Mouse (Mus musculus) monocyte, adult 59 days (primary cell): ENCODE measurements around the gene Gm10037. TPM values are rescaled to one million over a fixed set of nuclear protein-coding genes. Genes with fewer than 3 reads are reported as not detected.

Experiments
- total RNA-seq, 2 experiments: library from RNA; stranded (reverse); gene quantifications; one replicate each; pipeline ENCODE4 v1.2.4; 2023

The Gm10037 gene
- not detected for total RNA-seq

DNA sequence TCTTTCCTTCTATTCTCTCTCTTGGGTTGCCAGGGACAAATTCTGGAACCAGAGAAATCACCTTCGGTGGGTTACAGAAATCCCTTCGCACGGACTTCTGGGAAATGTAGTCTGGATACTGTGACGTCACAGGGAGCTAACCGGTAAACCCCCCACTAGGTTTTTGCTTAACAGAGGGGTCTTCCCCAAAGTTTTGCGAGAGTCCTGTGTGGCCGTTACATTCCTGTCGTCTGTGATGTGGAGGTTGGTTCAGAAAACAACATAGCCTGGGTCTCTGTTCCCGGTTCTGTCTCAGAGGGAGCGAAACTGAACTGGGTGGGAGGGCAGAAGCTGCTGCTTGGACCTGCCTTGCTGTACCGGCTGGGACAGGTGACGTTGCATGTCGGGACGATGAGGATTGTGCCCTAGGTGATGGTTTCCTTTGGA is at the start of gene Gm10037:
Gene Gm10037, plus strand, starts transcription at position 196 of the 426 bp plus-strand sequence.

GRCm38 (mm10) chr13:67813710-67814660 is 16.9 kb upstream of the Gm10037 start, which contains the start of gene Zfp273:
Zfp273 (plus strand) TSS chr13:67813740.

GRCm38 (mm10) chr13:67863026-67863425 is 32.1 kb downstream of the Gm10037 start, which contains the start of gene BC048507:
BC048507 (plus strand) TSS chr13:67863326.

Other genes starting within 250 kb of the Gm10037 start
- gene Zfp729b, start 221.4 kb upstream of the Gm10037 start, total RNA-seq = 10 to 100 TPM; 11.9 to 13.8 TPM
- 1 to 10 TPM in 1 of 2 experiments, not detected in 1; 2.1 TPM for gene Gm49345, start 193.3 kb upstream of the Gm10037 start, total RNA-seq
- gene Zfp729a, start 193.3 kb upstream of the Gm10037 start, total RNA-seq = 10 to 100 TPM; 10.1 to 11.9 TPM
- gene Zfp738, start 144.0 kb upstream of the Gm10037 start, total RNA-seq = 10 to 100 TPM in 1 of 2 experiments, 1 to 10 TPM in 1; 7.5 to 10.5 TPM
- 10 to 100 TPM; 10.8 to 12.0 TPM for gene Zfp65, start 101.9 kb upstream of the Gm10037 start, total RNA-seq
- gene Zfp85, start 75.9 kb upstream of the Gm10037 start, total RNA-seq = 1 to 10 TPM; 1.9 to 3.7 TPM
- gene Zfp493, start 51.4 kb upstream of the Gm10037 start, total RNA-seq = 1 to 10 TPM in 1 of 2 experiments, under 1 TPM in 1; 0.52 to 1.8 TPM
- 1 to 10 TPM; 2.1 to 2.5 TPM for gene Zfp273, start 17.4 kb upstream of the Gm10037 start, total RNA-seq
- not detected for gene BC048507, start 32.2 kb downstream of the Gm10037 start, total RNA-seq